Mouse (Mus musculus): Measurements from ENCODE around the gene Lrmda.

The Lrmda gene

DNA sequence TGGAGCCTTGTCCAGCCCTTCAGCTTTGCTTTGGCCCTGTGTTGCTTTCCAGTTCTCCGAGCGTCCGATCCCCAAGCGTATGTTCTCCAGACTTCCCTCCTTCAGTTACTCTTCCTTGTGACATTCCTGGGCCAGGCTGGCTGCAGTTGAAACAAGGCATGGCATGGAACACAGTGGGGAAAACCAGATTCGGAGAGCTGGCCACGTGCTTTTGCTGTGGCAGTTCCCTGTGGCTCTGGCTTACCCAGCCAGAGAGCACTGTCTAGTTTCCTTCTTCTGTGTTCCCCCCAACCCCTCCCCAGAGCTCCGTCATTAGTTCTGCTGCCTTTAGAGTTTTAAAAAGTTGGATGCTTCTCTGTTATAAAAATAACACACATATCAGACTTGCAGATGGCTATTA, 147.8 kb downstream of the Lrmda start:
- DNase-seq, result no peak

- no peak for DNase-seq
Observed at GRCm38 (mm10) chr14:22168077-22168794, 148.7 kb downstream of the Lrmda start.

- DNase-seq, result no peak
Observed at GRCm38 (mm10) chr14:22168795-22169568, 149.5 kb downstream of the Lrmda start.

GRCm38 (mm10) chr14:22174757-22175156, 155.2 kb downstream of the Lrmda start:
- no peak for DNase-seq

DNA sequence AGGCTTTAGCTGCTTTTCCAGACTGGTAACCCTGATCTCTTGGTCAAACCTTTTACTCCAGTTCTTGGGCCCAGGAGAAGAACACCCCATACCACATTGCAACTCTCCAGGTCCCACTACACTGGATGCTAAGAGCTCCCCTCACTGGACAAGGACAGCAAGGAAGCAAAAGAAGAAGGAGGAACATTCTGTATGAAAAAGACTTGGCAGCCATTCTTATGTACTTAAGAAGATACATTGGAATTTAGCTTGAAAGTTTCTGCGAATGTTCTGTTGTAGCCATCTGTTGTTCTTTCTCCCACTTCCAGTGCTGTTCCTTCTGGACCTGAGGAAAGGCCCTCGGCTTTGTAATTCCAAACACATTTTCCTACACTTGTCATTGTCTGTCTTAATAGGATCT, 160.2 kb downstream of the Lrmda start:
- DNase-seq, result no peak

DNA sequence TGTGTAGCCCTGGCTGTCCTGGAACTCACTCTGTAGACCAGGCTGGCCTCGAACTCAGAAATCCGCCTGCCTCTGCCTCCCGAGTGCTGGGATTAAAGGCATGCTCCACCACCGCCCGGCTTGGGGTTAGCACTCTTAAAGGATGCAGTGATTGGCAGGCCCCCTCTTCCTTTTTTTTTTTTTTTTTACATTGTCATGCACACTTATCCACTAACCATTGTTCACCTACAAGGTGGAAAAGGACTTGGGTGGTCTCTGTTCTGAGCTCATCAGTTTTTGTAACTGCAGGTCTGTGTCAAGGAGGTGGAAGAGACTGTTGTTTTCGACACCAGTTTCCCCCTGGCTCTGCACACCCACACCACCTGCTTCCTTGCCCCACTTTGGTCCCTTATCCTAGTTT, 162.0 kb downstream of the Lrmda start:
- no peak for DNase-seq

DNA sequence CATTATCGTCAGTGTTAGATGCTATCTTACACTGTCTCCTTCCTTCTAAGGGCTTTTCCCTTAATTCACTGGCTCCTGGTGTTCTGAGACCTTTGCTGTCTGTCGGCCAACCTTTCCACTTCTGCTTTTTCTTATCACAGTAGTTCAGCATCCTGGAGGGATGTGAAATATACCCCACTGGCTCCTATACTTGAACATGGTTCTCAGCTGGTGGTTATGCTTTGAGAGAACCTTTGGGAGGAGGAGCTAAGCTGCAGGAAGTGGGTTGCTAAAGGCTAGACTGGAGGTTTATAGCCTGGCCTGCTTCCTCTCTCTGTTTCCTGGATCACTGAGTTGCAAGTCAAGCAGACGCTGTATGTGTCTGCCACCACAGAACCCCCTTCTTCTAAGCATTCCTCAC, 163.7 kb downstream of the Lrmda start:
- DNase-seq, result no peak

DNA sequence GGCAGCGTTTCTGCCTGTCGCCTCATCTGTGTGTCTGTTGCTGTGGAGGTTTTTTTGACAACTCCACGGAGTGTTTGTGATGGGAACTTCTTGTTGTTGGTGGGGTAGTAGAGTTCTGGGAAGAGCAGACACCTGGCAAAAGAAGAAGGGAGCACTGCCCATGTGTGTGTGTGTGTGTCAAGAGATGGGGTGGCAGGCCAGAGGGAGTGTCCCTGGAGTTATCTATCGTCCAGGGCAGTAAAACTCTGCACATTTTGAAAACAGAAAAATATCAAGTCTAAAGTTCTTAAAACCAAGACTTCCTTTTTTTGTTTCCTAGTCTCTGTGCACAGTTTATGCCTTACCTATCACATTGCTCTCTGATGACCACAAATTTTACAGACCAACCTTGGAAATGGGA, 165.9 kb downstream of the Lrmda start:
- no peak for DNase-seq

DNA sequence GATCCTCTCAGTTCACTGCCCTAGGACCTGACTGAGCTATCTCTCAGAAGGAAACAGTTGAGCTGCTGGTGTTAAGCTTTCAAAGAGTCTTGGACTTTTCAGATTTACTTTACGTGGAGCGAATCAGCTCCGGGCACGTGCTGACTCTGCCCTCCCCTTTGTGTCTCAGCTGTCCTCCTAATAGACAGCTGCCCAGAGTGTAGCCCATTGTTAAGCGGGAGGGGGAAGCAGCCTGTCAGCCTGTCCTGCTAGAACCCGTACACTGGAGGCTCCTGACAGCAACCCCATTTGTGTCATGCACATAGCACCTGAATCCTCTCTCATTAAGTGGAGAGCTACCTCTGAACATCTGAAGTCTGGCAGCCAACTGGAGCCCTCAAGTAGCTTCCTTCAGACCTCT, 170.6 kb downstream of the Lrmda start:
- no peak for DNase-seq

- peak; percentile 47 for DNase-seq
Observed at GRCm38 (mm10) chr14:22192185-22192584, 172.7 kb downstream of the Lrmda start.

DNA sequence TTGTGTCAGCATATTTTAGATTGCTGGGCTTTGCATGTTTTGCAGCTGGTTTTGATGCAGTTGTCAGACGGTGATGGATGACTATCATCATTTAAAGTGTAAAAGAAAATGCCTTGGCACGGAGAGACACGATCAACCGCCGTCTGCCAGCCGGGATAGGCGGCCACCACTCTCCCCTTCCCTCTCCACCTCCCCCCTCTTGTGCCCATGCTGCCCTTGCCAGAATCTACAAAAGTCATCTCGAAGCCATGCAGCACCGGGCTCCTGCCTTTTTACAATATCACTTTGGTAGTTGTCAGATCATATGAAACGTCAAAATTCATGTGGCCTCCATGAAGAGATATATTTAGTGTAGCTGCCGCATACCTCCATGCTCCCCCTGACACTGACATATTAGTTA, 178.5 kb downstream of the Lrmda start:
- no peak for DNase-seq

GRCm38 (mm10) chr14:22198641-22199425, 179.3 kb downstream of the Lrmda start:
- no peak for DNase-seq

GRCm38 (mm10) chr14:22201667-22202066, 182.2 kb downstream of the Lrmda start:
- no peak for DNase-seq

DNA sequence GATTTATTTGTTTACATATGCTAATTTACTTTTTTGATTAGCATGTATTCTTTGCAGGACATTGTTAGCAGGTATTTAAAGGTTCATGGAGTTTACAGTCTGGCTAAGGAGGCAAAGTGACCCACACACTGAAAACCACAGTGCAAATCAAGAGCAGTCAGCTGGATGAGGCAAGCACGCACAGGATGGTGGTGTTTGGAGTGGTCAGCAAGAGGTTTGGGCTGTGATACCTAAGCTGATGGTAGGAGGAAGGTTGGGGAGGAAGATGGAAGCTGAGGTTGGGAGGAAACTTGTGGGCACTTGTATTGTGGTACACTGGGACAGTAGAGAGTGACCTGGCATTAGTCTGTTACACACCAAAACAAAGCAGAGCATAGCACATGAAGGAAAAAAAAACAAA, 191.1 kb downstream of the Lrmda start:
- no peak for DNase-seq

DNA sequence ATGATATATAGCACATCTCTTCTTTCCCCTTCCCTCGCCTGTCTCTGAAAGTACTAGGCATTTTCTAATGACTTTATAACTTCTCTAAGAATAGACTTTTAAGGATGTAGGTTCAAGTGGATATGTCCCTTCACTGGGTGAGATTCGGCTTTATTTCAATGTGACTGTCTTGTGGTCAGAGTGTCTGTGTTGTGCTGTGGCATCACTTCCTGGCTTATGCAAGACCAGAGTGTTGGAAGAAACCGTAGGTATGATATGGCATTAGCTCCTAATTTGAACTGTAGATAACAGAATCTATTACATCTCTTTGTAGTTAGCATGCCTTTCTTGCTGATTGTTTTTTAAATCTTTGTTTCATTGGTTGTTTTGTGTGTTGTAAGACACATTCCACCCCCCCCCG, 198.7 kb downstream of the Lrmda start:
- DNase-seq, result no peak

DNA sequence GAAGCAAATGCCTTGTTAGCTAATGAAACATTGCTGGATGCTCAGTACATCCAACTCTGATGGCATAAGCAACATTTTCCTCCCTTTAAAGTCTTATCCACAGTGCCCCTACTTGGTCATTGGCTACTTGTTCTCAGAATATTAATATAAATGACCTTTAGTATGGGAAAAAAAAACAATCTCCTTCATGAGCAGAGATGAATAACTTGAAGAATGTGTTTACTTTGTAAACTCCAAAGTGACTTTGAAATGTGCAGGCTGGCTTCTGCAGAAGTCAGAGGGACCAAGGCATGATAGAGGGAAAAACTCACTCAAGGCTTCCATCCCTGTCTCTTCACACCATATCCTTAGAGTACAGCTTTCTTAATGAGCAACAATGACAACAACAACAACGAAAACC, 202.5 kb downstream of the Lrmda start:
- DNase-seq, result no peak

- no peak for DNase-seq
Observed at GRCm38 (mm10) chr14:22222574-22222973, 203.1 kb downstream of the Lrmda start.

DNA sequence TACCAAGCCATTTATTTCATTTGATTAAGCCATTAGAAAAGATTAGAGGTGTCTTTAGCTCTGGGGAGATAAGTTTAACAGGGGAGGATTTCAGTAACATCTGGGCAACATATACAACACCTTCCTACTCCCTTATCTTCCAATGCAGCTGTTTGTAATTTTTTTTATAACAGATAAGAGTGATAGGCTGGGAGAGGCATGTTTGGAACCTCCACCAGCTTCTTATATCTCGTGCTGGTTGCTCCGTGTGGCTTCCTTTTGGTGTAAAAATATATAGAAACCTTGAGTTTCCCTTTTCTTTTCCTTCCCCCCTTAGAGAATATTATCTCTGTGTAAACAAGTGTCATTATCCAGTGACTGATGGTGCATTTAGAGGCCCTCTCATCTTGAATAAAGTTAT, 206.7 kb downstream of the Lrmda start:
- no peak for DNase-seq

DNA sequence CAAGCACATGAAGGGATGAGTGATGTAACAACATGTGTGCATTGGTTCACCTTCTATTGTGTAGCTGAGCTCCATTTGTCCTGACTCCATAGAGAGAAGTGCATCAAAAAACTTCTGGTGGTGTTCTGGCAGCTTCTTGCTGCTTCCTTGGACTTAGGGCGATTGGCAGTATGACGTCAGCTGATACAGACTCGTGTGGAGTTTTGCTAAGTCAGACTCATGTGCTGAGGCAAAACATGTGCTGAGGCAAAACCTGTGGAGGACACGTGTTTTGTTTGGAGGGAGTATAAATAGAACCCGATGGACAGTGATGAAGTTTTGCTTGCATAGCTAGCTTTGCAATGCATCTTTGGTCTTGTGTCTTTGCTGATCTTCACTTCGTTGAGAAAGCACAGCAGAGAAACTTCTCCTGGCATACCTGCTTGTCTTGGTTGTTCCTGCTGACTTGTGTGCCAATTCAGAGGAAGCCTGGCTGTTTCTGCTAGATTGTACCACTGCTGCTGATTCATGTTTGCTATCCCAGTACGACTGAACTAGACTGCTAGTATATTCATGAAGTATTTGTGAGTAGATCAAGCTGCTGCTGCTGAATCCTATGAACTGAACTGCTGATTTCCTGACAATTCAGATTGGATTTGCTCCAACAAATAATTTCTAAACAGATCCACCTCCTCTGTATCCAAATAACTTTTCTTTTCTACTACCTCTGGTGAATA, 208.9 kb downstream of the Lrmda start:
- no peak for DNase-seq

DNA sequence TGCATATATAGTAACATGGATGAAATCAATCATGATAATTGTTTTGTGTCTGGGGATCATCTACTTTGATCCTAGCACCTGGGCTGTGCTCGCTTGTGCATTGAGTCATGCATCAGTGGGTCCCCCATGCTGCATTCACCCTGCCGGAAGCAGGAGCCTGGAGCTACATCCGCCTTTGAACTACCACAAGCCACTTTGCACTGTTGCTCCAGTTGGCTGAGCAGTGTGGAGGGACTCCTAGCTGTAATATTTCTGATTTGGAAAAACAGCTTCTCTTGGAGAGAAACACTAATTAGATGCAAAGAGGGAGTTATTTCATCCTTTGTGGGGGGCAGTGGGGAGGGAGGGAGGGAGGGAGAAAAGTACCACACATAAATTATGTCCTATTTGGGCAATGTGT, 220.8 kb downstream of the Lrmda start:
- peak; percentile 22 for DNase-seq

- DNase-seq, result no peak
Observed at GRCm38 (mm10) chr14:22255458-22255857, 235.9 kb downstream of the Lrmda start.

DNA sequence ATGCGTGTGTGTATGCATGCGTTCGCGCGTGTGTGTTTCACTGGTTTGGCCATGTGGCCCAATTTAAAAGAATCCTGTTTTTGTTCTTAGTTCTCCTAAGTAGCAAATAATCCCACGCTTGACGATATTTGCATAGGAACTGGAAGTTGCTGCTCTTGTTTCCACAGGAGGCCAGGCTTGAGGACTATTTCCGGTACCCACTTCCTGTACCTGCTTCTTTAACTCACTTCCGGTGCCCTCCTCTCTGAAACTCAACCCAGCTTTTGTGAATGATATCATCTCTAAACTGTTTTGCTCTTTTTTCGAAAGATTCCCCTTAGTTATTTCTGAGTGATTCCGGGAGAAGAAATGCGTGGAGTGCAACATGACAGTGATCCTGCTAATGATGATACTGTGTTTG, 236.8 kb downstream of the Lrmda start:
- no peak for DNase-seq

GRCm38 (mm10) chr14:22259376-22260032, 240.0 kb downstream of the Lrmda start:
- no peak for DNase-seq

All from kidney, postnatal 10 days (tissue).